Mouse (Mus musculus): ENCODE results near the gene Gm8113. TPM values are rescaled to one million over a fixed set of nuclear protein-coding genes. Genes with fewer than 3 reads are reported as not detected.
"Not testable (repeated sequence)": the region's sequence is repeated elsewhere in the genome, so short reads cannot be mapped to it uniquely, and the experiment has no call there.

The Gm8113 gene
- polyA plus RNA-seq (2012; ENCODE audit: insufficient read depth, insufficient read length, missing spikeins): not detected in 2 replicates

GRCm38 (mm10) chr14:43924688-43925403 is at the start of gene Gm8113:
Gm8113 (plus strand) TSS chr14:43925390.
- TF ChIP-seq CTCF (IDR thresholded peaks at IDR 0.05; ENCODE audit: low read depth, low read length): peak; percentile 44; the same call in 1 of the 2 replicates
- 0 out of 2 replicates have a peak within 1 kb of the TSS, but pooled peaks have one; percentile 19 for H3K27ac ChIP-seq (ENCODE audit: insufficient read depth, low read depth, low read length)
- peak within 1 kb of the TSS; percentile 74 for H3K4me3 ChIP-seq (ENCODE audit: insufficient read depth, low read length)
- not testable (repeated sequence) for H3K4me1 ChIP-seq (ENCODE audit: control insufficient read depth, insufficient read depth, low read length)

GRCm38 (mm10) chr14:43875417-43875816 is 49.8 kb upstream of the Gm8113 start, which contains the start of gene Ear1:
Ear1 (minus strand) TSS chr14:43875517.
- not testable (repeated sequence) for H3K4me1 ChIP-seq (ENCODE audit: control insufficient read depth, insufficient read depth, low read length); H3K27ac ChIP-seq (ENCODE audit: insufficient read depth, low read depth, low read length); H3K4me3 ChIP-seq (ENCODE audit: insufficient read depth, low read length)

- H3K4me1 ChIP-seq (ENCODE audit: control insufficient read depth, insufficient read depth, low read length); H3K27ac ChIP-seq (ENCODE audit: insufficient read depth, low read depth, low read length); H3K4me3 ChIP-seq (ENCODE audit: insufficient read depth, low read length): not testable (repeated sequence)
Measured at GRCm38 (mm10) chr14:43877789-43878188, 47.4 kb upstream of the Gm8113 start.

GRCm38 (mm10) chr14:43879966-43880545 is 45.1 kb upstream of the Gm8113 start:
- H3K27ac ChIP-seq (ENCODE audit: insufficient read depth, low read depth, low read length); H3K4me1 ChIP-seq (ENCODE audit: control insufficient read depth, insufficient read depth, low read length); H3K4me3 ChIP-seq (ENCODE audit: insufficient read depth, low read length): not testable (repeated sequence)

- not testable (repeated sequence) for H3K4me1 ChIP-seq (ENCODE audit: control insufficient read depth, insufficient read depth, low read length); H3K27ac ChIP-seq (ENCODE audit: insufficient read depth, low read depth, low read length); H3K4me3 ChIP-seq (ENCODE audit: insufficient read depth, low read length)
Measured at GRCm38 (mm10) chr14:43886235-43886634, 39.0 kb upstream of the Gm8113 start.

GRCm38 (mm10) chr14:43891288-43891687 is 33.9 kb upstream of the Gm8113 start:
- H3K27ac ChIP-seq (ENCODE audit: insufficient read depth, low read depth, low read length); H3K4me3 ChIP-seq (ENCODE audit: insufficient read depth, low read length); H3K4me1 ChIP-seq (ENCODE audit: control insufficient read depth, insufficient read depth, low read length): not testable (repeated sequence)

GRCm38 (mm10) chr14:43895357-43895756 is 29.8 kb upstream of the Gm8113 start:
- H3K27ac ChIP-seq (ENCODE audit: insufficient read depth, low read depth, low read length); H3K4me3 ChIP-seq (ENCODE audit: insufficient read depth, low read length); H3K4me1 ChIP-seq (ENCODE audit: control insufficient read depth, insufficient read depth, low read length): not testable (repeated sequence)

- not testable (repeated sequence) for H3K4me1 ChIP-seq (ENCODE audit: control insufficient read depth, insufficient read depth, low read length); H3K4me3 ChIP-seq (ENCODE audit: insufficient read depth, low read length); H3K27ac ChIP-seq (ENCODE audit: insufficient read depth, low read depth, low read length)
Measured at GRCm38 (mm10) chr14:43898577-43898976, 26.6 kb upstream of the Gm8113 start.

GRCm38 (mm10) chr14:43918214-43918613 is 7.0 kb upstream of the Gm8113 start:
- not testable (repeated sequence) for H3K4me3 ChIP-seq (ENCODE audit: insufficient read depth, low read length); H3K27ac ChIP-seq (ENCODE audit: insufficient read depth, low read depth, low read length)
- peaks cover 10% of the 10 kb centered on the region for H3K4me1 ChIP-seq (ENCODE audit: control insufficient read depth, insufficient read depth, low read length)

- H3K4me3 ChIP-seq (ENCODE audit: insufficient read depth, low read length); H3K4me1 ChIP-seq (ENCODE audit: control insufficient read depth, insufficient read depth, low read length); H3K27ac ChIP-seq (ENCODE audit: insufficient read depth, low read depth, low read length): not testable (repeated sequence)
Measured at GRCm38 (mm10) chr14:43923459-43923858, 1.7 kb upstream of the Gm8113 start, which contains the start of gene Ear10. Ear10 (minus strand) TSS chr14:43923559.

- H3K4me1 ChIP-seq (ENCODE audit: control insufficient read depth, insufficient read depth, low read length): not testable (repeated sequence)
- Histone ChIP-seq H3K27ac (ENCODE audit: insufficient read depth, low read depth, low read length) (0 out of 2 replicates have a peak overlapping the region, but pooled peaks have one; percentile 19), H3K4me3 (ENCODE audit: insufficient read depth, low read length) (peak overlapping the region; percentile 74)
Measured at GRCm38 (mm10) chr14:43925404-43925950, 287 bp downstream of the Gm8113 start.

Data from bone marrow macrophage, adult 2 months (primary cell).